Mouse (Mus musculus) lung, adult 10 weeks (tissue): ENCODE results near the gene Serpinb1b. TPM values are rescaled to one million over a fixed set of nuclear protein-coding genes. Genes with fewer than 3 reads are reported as not detected.

Experiments
- polyA plus RNA-seq: library from polyadenylated mRNA; stranded (reverse); fragments of 350-450 nt; fragmentation: Illumina TruSeq; extraction: RNeasy Lipid Tissue Mini Kit (QIAGEN cat#74804); gene quantifications from one replicate; pipeline ENCODE4 v1.2.3, GENCODE M21; 2014; ENCODE audit warnings: low read depth, low replicate concordance; ENCODE audit not compliant: insufficient read depth

Gene Serpinb1b
- polyA plus RNA-seq = 1.2 TPM

GRCm38 (mm10) chr13:33078056-33078705, at the start of gene Serpinb1b:
Gene Serpinb1b (plus strand): TSS chr13:33078575.

Other genes starting within 250 kb of the Serpinb1b start
- gene Serpinb1a, start 227.4 kb upstream of the Serpinb1b start, polyA plus RNA-seq = 35.4 TPM
- 0.21 TPM for gene Serpinb1c, start 180.4 kb upstream of the Serpinb1b start, polyA plus RNA-seq
- gene Serpinb6b, start 113.4 kb upstream of the Serpinb1b start, polyA plus RNA-seq = 97.0 TPM
- gene Serpinb9, start 75.3 kb upstream of the Serpinb1b start, polyA plus RNA-seq = 50.6 TPM
- gene Serpinb9b, start 51.2 kb upstream of the Serpinb1b start, polyA plus RNA-seq = 0.71 TPM
- gene Serpinb9c, start 81.2 kb downstream of the Serpinb1b start, polyA plus RNA-seq = not detected
- not detected for gene Serpinb9d, start 114.4 kb downstream of the Serpinb1b start, polyA plus RNA-seq
- gene Serpinb9e, start 171.0 kb downstream of the Serpinb1b start, polyA plus RNA-seq = not detected
- not detected for gene Serpinb9f, start 245.5 kb downstream of the Serpinb1b start, polyA plus RNA-seq